Mouse (Mus musculus): ENCODE measurements at regions not wholly inside any gene's neighbourhood (a gene's known extent, or its start where the extent isn't known, plus 50 kb on each side); places are given as distances from the start of the nearest gene placed in this dataset.
A peak's percentile ranks its signal among the peaks of the same experiment; 100 is the strongest.

DNA sequence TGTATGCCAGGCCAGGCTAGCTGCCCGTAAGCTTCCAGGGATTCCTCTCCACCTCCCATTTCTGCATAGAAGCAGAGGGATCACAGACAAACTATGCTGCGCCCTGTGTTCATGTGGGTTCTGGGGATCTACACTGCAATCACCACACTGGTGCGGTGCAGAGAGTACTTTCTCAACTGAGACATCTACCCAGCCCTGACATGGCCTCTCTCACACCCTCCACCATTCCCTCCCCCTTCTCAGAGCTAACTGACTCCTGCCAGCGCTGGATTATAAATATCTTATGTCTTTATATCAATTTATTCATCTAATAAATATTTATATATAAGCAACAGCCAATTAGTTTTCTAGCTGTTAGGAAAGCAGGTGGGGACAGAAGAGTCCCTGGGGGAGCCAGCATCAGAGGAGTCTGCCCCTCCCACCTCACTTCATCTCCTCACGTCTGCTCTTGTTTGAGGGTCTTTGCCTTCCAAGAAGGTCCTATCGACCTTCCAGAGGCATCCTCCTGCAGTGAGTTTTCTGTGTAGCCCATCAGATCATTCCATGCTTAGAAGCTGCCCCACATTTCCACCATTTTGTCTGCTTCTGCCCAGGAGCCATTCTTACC lies 58.7 kb upstream of the Glrp1 start:
- H3K4me2 ChIP-seq = no peak overlapping the region

DNA sequence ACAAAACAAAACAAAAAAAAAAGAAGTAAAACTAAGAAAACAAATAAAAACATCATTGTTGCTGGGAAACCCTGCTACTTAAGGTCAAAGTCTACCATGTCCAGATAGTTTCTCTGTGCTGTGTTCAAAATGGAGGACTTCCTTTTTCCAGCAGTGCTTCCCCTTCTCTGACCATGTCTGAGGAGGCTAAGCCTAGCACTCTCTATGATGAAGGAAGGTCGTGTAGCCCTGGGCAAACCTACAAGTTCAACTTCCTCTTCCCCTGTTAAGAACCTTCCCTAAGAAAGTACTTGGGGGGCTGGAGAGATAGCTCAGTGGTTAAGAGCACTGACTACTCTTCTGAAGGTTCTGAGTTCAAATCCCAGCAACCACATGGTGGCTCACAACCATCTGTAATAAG lies 57.3 kb upstream of the Glrp1 start:
- H3K27ac ChIP-seq = no peak overlapping the region
- ATAC-seq (replicated peaks; ENCODE audit: low FRiP score) = no peak
- no peak overlapping the region for H3K4me3 ChIP-seq (replicated peaks)
- no peaks in the 10 kb centered on the region for H3K36me3 ChIP-seq
- H3K27me3 ChIP-seq = no peaks in the 10 kb centered on the region
- 75% methylated on average over 1 of the region's 1 CpGs for WGBS
- H3K9ac ChIP-seq = no peak overlapping the region
- no peak overlapping the region for H3K4me2 ChIP-seq
- H3K4me1 ChIP-seq = no peaks in the 10 kb centered on the region
- peaks cover 5% of the 10 kb centered on the region for H3K9me3 ChIP-seq (replicated peaks)

More for the DNA sequence above, 58.7 kb upstream of the Glrp1 start:
- H3K4me3 ChIP-seq (replicated peaks) = no peak overlapping the region
- ATAC-seq (replicated peaks; ENCODE audit: low FRiP score) = no peak
- no peaks in the 10 kb centered on the region for H3K4me1 ChIP-seq
- no peaks in the 10 kb centered on the region for H3K27me3 ChIP-seq
- H3K9me3 ChIP-seq (replicated peaks) = peaks cover 7% of the 10 kb centered on the region
- H3K36me3 ChIP-seq = no peaks in the 10 kb centered on the region
- H3K27ac ChIP-seq = no peak overlapping the region
- no peak overlapping the region for H3K9ac ChIP-seq
- WGBS = 83% methylated on average over 6 of the region's 6 CpGs

DNA sequence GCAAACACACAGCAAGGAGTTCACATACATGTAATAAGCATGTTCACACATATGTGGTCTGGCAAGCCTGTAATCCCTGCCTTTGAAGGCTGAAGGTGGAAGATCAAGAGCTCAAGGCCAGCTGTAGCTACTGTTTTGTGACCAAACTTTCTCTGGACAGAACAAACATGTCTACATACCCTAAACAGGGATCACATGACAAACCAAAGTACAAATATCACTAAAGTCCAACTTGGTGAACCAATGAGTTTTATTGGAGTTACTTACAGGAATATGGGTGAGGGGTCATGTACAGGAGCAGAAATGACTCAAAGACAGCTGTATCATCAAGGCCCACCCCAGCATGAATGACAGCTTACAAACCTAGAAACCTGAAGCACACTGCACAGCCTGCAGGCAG lies 56.6 kb upstream of the Glrp1 start:
- Histone ChIP-seq H3K4me1 (no peaks in the 10 kb centered on the region), H3K4me3 (replicated peaks) (no peak overlapping the region), H3K36me3 (no peaks in the 10 kb centered on the region), H3K9ac (no peak overlapping the region), H3K9me3 (replicated peaks) (no peaks in the 10 kb centered on the region), H3K27ac (no peak overlapping the region), H3K27me3 (no peaks in the 10 kb centered on the region), H3K4me2 (no peak overlapping the region)
- ATAC-seq (replicated peaks; ENCODE audit: low FRiP score) = no peak

DNA sequence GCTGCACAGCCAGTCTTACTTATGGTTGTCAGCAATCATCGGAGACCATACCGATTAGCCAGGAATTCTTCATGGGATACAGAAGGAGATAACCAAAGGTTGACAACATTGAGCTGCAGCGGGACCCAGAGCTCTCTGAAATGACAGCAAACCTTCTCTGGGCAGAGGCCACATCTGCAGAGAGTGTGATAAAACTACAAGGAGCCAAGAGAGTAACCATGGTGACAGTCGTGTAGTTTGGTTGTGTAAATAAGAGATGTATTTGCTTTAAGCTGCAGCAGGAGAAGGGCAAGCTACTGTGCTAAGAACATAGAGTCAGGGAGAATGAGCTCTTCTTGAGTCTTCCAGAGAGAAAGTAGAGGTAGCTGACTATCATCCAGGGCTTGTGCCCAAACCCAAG lies 55.0 kb upstream of the Glrp1 start:
- WGBS = 86% methylated on average over 4 of the region's 4 CpGs
- Histone ChIP-seq H3K9ac (no peak overlapping the region), H3K36me3 (no peaks in the 10 kb centered on the region), H3K9me3 (replicated peaks) (no peaks in the 10 kb centered on the region), H3K4me3 (replicated peaks) (no peak overlapping the region), H3K27ac (no peak overlapping the region), H3K4me1 (peaks cover 11% of the 10 kb centered on the region), H3K27me3 (no peaks in the 10 kb centered on the region), H3K4me2 (no peak overlapping the region)
- no peak for ATAC-seq (replicated peaks; ENCODE audit: low FRiP score)

DNA sequence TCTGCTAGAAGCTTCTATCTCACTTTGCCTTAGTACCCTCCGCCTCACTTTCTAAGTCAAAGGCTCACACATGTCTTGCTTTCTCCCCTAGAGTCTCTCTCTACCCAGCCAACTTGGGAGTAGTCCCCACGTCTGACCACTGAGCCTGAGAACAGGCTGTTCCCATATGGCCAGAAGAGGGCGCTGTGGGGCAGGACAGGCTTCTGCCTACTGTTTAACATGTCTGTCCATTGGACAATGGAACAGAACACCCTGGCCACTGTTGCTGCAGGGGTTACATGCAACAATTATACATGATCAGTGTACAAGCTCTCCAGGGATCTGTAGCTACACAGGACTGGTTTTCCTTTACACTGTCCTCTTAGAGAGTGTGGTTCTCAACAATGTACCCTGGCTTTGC lies 52.5 kb upstream of the Glrp1 start:
- no peaks in the 10 kb centered on the region for H3K36me3 ChIP-seq
- peaks cover 24% of the 10 kb centered on the region for H3K4me1 ChIP-seq
- H3K4me3 ChIP-seq (replicated peaks) = no peak overlapping the region
- H3K4me2 ChIP-seq = no peak overlapping the region
- 36% methylated on average over 3 of the region's 3 CpGs for WGBS
- H3K9me3 ChIP-seq (replicated peaks) = 0 out of 2 replicates have a peak, but pooled peaks cover 4% of the 10 kb centered on the region
- peak; percentile 49; the same call in 1 of the 2 replicates for ATAC-seq (replicated peaks; ENCODE audit: low FRiP score)
- H3K27ac ChIP-seq = no peak overlapping the region
- no peak overlapping the region for H3K9ac ChIP-seq
- no peaks in the 10 kb centered on the region for H3K27me3 ChIP-seq

DNA sequence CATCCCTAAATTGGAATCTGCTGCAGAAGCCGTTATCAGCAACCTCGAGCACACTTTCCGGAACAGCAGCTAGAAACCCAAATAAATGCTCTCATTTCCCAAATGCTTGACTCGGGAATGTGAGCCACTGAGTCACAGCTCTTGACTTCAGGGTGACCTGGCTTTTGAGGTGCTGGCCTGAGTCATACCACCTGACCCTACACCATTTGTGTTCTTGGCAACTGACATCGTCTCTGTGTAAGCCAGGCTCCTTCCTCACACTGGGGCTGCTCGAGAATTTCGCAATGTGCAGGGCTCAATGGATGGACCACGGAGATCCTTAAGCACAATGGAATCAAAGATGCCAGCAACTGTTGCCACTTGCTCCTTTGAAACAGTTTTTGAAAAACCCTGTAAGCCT lies 50.9 kb upstream of the Glrp1 start:
- H3K27me3 ChIP-seq = no peaks in the 10 kb centered on the region
- no peak overlapping the region for H3K27ac ChIP-seq
- H3K9ac ChIP-seq = no peak overlapping the region
- H3K4me3 ChIP-seq (replicated peaks) = no peak overlapping the region
- no peaks in the 10 kb centered on the region for H3K36me3 ChIP-seq
- 57% methylated on average over 8 of the region's 8 CpGs for WGBS
- peaks cover 24% of the 10 kb centered on the region for H3K4me1 ChIP-seq
- H3K4me2 ChIP-seq = no peak overlapping the region
- no peak for ATAC-seq (replicated peaks; ENCODE audit: low FRiP score)
- H3K9me3 ChIP-seq (replicated peaks) = 0 out of 2 replicates have a peak, but pooled peaks cover 4% of the 10 kb centered on the region
